Mouse (Mus musculus) cortical plate, adult 2 months (tissue): Measurements from ENCODE around the gene Kcnh7.

Source experiments
- CTCF ChIP-seq: fragments of 200-500 bp; IDR thresholded peaks from 2 replicates; pipeline ENCODE4 v1.5.1; 2011; ENCODE audit warnings: mild to moderate bottlenecking, control low read depth, low read length; ENCODE audit not compliant: insufficient read depth; ENCODE audit errors: extremely low read depth
- POLR2A ChIP-seq: fragments of 200-500 bp; IDR thresholded peaks from 2 replicates; pipeline ENCODE4 v1.6.1; 2011; ENCODE audit warnings: mild to moderate bottlenecking, low read length, control low read depth; ENCODE audit not compliant: insufficient read depth; ENCODE audit errors: extremely low read depth

GRCm38 (mm10) chr2:62652466-62652865, 531.6 kb downstream of the Kcnh7 start:
- no peak for TF ChIP-seq CTCF
- no peak for TF ChIP-seq POLR2A
